Mouse (Mus musculus) heart, adult 2 months (tissue): ENCODE data around the gene Cd164l2. TPM values are rescaled to one million over a fixed set of nuclear protein-coding genes. Genes with fewer than 3 reads are reported as not detected.

ENCODE experiments used
- DNase-seq, 2 experiments: peaks; one replicate each; pipeline ENCODE4 v3.0.0; 2021
- H3K27ac ChIP-seq: fragments of 200-600 bp; 2 replicates; pipeline ENCODE4 v1.8.1; 2022
- H3K27me3 ChIP-seq: fragments of 200-500 bp; 2 replicates; pipeline ENCODE4 v1.6.1; 2012; ENCODE audit warnings: mild to moderate bottlenecking, low read length, inconsistent platforms, mixed read lengths; ENCODE audit not compliant: control insufficient read depth, insufficient read depth
- H3K36me3 ChIP-seq: fragments of 200-500 bp; 2 replicates; pipeline ENCODE4 v1.6.1; 2012; ENCODE audit warnings: low read length, inconsistent platforms; ENCODE audit not compliant: control insufficient read depth, insufficient read depth
- H3K4me1 ChIP-seq: fragments of 200-500 bp; 2 replicates; pipeline ENCODE4 v1.6.1; 2011; ENCODE audit warnings: low read length; ENCODE audit not compliant: control insufficient read depth, insufficient read depth
- H3K4me3 ChIP-seq: fragments of 200-600 bp; 2 replicates; pipeline ENCODE4 v1.8.1; 2022
- H3K79me2 ChIP-seq: fragments of 200-500 bp; replicated peaks from 2 replicates; pipeline ENCODE4 v1.6.1; 2012; ENCODE audit warnings: mild to moderate bottlenecking, inconsistent platforms, low read length, moderate library complexity, mixed read lengths; ENCODE audit not compliant: control insufficient read depth, insufficient read depth
- H3K9ac ChIP-seq: fragments of 200-500 bp; 2 replicates; pipeline ENCODE4 v1.6.1; 2012; ENCODE audit warnings: low read depth, mild to moderate bottlenecking, control low read depth, inconsistent platforms, low read length, mixed read lengths
- CTCF ChIP-seq: fragments of 200-600 bp; IDR thresholded peaks from 2 replicates; pipeline ENCODE4 v1.8.1; 2022; ENCODE audit warnings: antibody characterized with exemption, mild to moderate bottlenecking, moderate library complexity
- EP300 ChIP-seq: fragments of 200-500 bp; IDR thresholded peaks from 2 replicates; pipeline ENCODE4 v1.6.1; 2011; ENCODE audit warnings: low read depth, low read length, control low read depth; ENCODE audit not compliant: insufficient read depth
- POLR2A ChIP-seq: fragments of 200-500 bp; IDR thresholded peaks from 2 replicates; pipeline ENCODE4 v1.6.1; 2011; ENCODE audit warnings: mild to moderate bottlenecking, low read depth, low read length, control low read depth; ENCODE audit not compliant: insufficient read depth
- WGBS: fragments of 180-500 bp; shearing (Covaris S2); methylation state at CpG from one replicate; pipeline ENCODE4 v1.1.7; 2018; 5-methylcytosine and 5-hydroxymethylcytosine counted together
- intact Hi-C: fragments of 180-260 bp; cut with DNase I; formaldehyde crosslinking; loops from one replicate; pipeline ENCODE4 v1.15.1; 2025
- polyA plus RNA-seq: library from polyadenylated mRNA; depleted of rRNA; stranded (reverse); fragments of >200 nt; gene quantifications from 2 replicates; pipeline ENCODE4 v1.2.3, GENCODE M21; 2012
- total RNA-seq, 2 experiments: library from RNA; stranded (reverse); gene quantifications; 2 replicates each; pipeline ENCODE4 v1.2.3; 2021

Gene Cd164l2
- total and polyA plus RNA-seq, 3 experiments: 0.66 TPM; not detected in 2

DNA sequence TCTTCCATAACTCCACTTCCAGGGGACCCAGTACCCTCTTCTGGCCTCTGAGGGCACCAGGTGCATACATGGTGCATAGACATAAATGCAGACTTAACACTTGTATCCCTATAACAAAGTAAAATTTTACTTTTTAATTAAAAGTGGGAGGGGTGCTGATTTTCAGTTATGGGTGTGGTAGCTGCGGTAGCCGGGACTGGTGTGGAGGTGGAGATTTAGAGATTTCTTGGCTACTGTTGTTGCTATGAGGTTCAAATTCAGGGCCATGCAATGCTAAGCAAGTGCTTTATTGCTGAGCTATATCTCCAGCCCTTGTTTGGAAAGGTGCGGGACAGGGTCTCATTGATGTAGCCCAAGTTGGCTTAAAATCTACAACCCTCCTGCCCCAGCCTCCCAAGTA is 6.8 kb downstream of the Cd164l2 start:
- no peak for DNase-seq
- 87% methylated on average over 3 of the region's 3 CpGs for WGBS
- TF ChIP-seq CTCF: no peak
- TF ChIP-seq EP300: no peak
- no peak for TF ChIP-seq POLR2A
- no peaks in the 10 kb centered on the region for H3K79me2 ChIP-seq
- no peaks in the 10 kb centered on the region for H3K27me3 ChIP-seq
- H3K4me1 ChIP-seq: no peaks in the 10 kb centered on the region; the same call in 1 of the 2 replicates
- intact Hi-C loops: loop anchor here (5.0 kb wide), 1 partner anchor 271 kb away; no protein-coding TSS in a partner anchor
- no peaks in the 10 kb centered on the region for H3K36me3 ChIP-seq
- H3K9ac ChIP-seq: no peak overlapping the region
- no peak overlapping the region for H3K27ac ChIP-seq
- H3K4me3 ChIP-seq: no peak overlapping the region

DNA sequence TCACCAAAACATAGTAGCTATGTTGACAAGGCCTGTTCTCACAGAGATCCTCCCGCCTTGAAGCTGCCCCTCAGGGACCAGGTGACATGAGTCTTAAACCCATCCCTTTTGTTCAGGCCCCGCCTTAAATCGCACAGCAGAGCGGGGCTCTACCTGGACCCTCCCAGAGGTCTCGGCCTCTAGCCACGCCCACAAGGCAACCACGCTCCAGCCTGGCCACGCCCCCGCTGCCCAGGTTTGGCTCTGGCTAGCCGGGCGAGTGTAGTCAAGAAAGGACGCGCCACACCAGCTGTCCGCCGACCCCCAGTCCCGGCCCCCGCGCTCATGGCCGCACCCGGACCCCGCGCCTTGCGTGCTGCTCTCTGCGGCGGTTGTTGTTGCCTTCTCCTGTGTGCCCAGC is 8.7 kb downstream of the Cd164l2 start:
- intact Hi-C loops: no loop called here
- Histone ChIP-seq H3K36me3 (no peaks in the 10 kb centered on the region), H3K4me3 (no peak overlapping the region), H3K27me3 (no peaks in the 10 kb centered on the region), H3K79me2 (no peaks in the 10 kb centered on the region), H3K4me1 (no peaks in the 10 kb centered on the region; the same call in 1 of the 2 replicates), H3K27ac (no peak overlapping the region), H3K9ac (0 out of 2 replicates have a peak overlapping the region, but pooled peaks have one; percentile 10)
- no peak for DNase-seq
- 14% methylated on average over 25 of the region's 25 CpGs for WGBS
- no peak for TF ChIP-seq EP300
- no peak for TF ChIP-seq CTCF
- TF ChIP-seq POLR2A: no peak

DNA sequence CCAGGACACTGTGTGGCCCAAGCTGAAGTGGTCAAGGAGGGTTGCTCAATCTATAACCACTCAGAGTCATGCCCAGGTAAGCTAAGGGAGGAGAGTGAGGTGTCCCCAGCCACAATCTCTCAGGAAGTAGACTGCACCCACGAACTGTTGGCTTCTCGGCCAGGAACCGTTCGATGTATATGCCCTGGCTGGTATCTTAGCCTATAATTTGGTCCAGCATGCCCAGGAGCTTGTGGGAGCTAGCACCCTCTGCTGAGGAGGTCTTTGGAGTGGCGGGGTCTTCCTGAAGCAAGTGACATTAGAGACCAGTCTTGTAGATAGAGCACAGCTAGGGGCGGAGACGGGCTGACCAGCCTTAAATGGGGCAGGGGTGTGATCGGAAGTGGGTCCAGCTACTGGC is 9.8 kb downstream of the Cd164l2 start:
- H3K36me3 ChIP-seq: no peaks in the 10 kb centered on the region
- no peaks in the 10 kb centered on the region for H3K27me3 ChIP-seq
- no peak overlapping the region for H3K9ac ChIP-seq
- no peak overlapping the region for H3K4me3 ChIP-seq
- 87% methylated on average over 8 of the region's 8 CpGs for WGBS
- no peak overlapping the region for H3K27ac ChIP-seq
- H3K4me1 ChIP-seq: no peaks in the 10 kb centered on the region; the same call in 1 of the 2 replicates
- intact Hi-C loops: no loop called here
- TF ChIP-seq EP300 (no peak), CTCF (no peak), POLR2A (no peak)
- no peak for DNase-seq
- H3K79me2 ChIP-seq: no peaks in the 10 kb centered on the region

DNA sequence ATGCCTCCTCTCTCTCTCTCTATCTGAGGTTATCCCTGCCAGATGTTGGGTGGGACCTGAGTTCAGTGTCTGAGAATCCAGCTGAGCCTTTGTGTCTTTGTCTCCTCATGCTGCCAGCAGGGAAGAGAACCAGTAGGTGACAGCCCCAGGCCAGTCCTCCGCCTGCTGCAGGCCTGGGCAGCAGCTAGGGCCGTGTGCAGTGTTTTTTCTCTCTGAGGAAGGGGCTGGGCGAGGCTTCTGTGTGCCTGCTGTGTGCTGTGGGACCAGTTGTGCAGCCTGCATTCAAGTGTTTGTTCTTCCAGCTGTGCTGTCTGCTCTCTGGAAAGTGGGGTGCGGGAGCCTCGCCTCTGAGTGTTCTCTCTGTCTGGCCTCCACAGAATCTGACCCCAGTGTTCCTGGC is 11.9 kb downstream of the Cd164l2 start:
- WGBS: 81% methylated on average over 5 of the region's 5 CpGs
- Histone ChIP-seq H3K9ac (no peak overlapping the region), H3K36me3 (no peaks in the 10 kb centered on the region), H3K4me3 (no peak overlapping the region), H3K4me1 (no peaks in the 10 kb centered on the region), H3K79me2 (no peaks in the 10 kb centered on the region), H3K27ac (no peak overlapping the region), H3K27me3 (no peaks in the 10 kb centered on the region)
- TF ChIP-seq CTCF (no peak), POLR2A (no peak), EP300 (no peak)
- DNase-seq: no peak
- intact Hi-C loops: no loop called here

DNA sequence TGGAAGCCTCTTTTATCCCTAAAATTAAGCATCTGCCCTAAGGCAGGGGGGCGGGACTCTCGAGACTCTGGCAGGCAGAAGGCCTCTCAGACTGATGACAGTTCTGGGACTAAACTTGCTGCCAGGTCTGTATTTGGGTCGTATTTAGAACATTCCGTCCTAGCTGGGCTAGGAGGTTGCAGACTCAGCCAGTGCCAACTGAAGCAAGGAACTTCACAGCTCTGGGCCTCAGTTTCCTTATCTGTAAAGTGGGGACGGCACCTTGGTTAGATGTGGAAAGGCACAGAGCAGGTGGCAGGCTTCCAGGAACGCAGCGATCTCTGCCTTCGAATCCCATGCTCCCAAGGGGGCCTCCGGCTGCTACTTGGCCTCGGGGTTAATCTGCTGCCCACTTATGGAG is 14.1 kb downstream of the Cd164l2 start:
- no peaks in the 10 kb centered on the region for H3K27me3 ChIP-seq
- no peak overlapping the region; the same call in 1 of the 2 replicates for H3K27ac ChIP-seq
- intact Hi-C loops: no loop called here
- no peaks in the 10 kb centered on the region for H3K36me3 ChIP-seq
- 47% methylated on average over 10 of the region's 10 CpGs for WGBS
- H3K79me2 ChIP-seq: no peaks in the 10 kb centered on the region
- TF ChIP-seq EP300 (peak; percentile 60; the same call in 1 of the 2 replicates), CTCF (no peak)
- no peak overlapping the region for H3K4me3 ChIP-seq
- H3K4me1 ChIP-seq: no peaks in the 10 kb centered on the region
- peak; percentile 49 to 59 for DNase-seq
- no peak overlapping the region for H3K9ac ChIP-seq

DNA sequence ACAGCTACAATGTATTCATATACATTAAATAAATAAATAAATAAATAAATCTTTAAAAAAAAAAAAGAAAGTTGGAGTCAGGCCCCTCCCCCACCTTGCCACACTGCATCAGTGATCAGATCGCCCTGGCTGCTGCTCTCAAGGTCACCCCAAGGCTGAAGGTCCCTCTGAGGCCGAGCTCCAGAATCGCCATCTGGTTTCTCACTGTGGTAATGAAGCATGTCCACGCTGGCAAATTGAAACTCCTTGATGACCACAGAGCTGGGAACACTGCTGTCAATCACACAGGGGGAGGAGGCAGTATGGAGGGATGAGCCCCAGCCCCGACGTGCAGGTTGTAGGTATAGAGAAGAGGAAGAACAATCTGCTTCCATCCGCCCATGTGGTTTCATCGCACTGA is 15.7 kb downstream of the Cd164l2 start:
- intact Hi-C loops: no loop called here
- DNase-seq: no peak
- Histone ChIP-seq H3K79me2 (no peaks in the 10 kb centered on the region), H3K4me1 (no peaks in the 10 kb centered on the region), H3K27me3 (no peaks in the 10 kb centered on the region), H3K27ac (no peak overlapping the region), H3K36me3 (no peaks in the 10 kb centered on the region), H3K9ac (no peak overlapping the region), H3K4me3 (no peak overlapping the region)
- no peak for TF ChIP-seq EP300
- no peak for TF ChIP-seq CTCF
- no peak for TF ChIP-seq POLR2A
- WGBS: 76% methylated on average over 8 of the region's 8 CpGs
